Mouse (Mus musculus) kidney, adult 2 months (tissue): ENCODE results near the gene Acot5.

ENCODE experiments used
- CTCF ChIP-seq: fragments of 200-500 bp; conservative IDR thresholded peaks from 2 replicates; pipeline ENCODE4 v1.5.1; 2011; ENCODE audit warnings: low read depth, mild to moderate bottlenecking, control low read depth, low read length, moderate library complexity, mixed read lengths; ENCODE audit not compliant: insufficient read depth, insufficient read length
- POLR2A ChIP-seq: fragments of 200-500 bp; IDR thresholded peaks from one replicate; pipeline ENCODE4 v1.6.1; 2011; ENCODE audit warnings: low read depth, low read length, control low read depth

GRCm38 (mm10) chr12:84113676-84114075 is 44.6 kb downstream of the Acot5 start:
- TF ChIP-seq CTCF (no peak), POLR2A (no peak)
